Mouse (Mus musculus): ENCODE measurements at regions not wholly inside any gene's neighbourhood (a gene's known extent, or its start where the extent isn't known, plus 50 kb on each side); places are given as distances from the start of the nearest gene placed in this dataset.

GRCm38 (mm10) chr12:44145321-44145720, 64.8 kb downstream of the Dnajb9 start:
- DNase-seq: no peak

GRCm38 (mm10) chr12:44139026-44139425, 71.1 kb downstream of the Dnajb9 start:
- DNase-seq: no peak

- no peak for DNase-seq
Measured at GRCm38 (mm10) chr12:44128874-44129273, 81.3 kb downstream of the Dnajb9 start.

- peak; percentile 2 for DNase-seq
Measured at GRCm38 (mm10) chr12:44105085-44105484, 105.0 kb downstream of the Dnajb9 start.

GRCm38 (mm10) chr12:44099188-44099587, 110.9 kb downstream of the Dnajb9 start:
- no peak for DNase-seq

- DNase-seq: no peak
Measured at GRCm38 (mm10) chr12:44071766-44072165, 138.4 kb downstream of the Dnajb9 start.

GRCm38 (mm10) chr12:44056493-44057163, 153.5 kb downstream of the Dnajb9 start:
- DNase-seq: no peak

GRCm38 (mm10) chr12:44045806-44046205, 164.3 kb downstream of the Dnajb9 start:
- no peak for DNase-seq

GRCm38 (mm10) chr12:44044388-44045105, 165.6 kb downstream of the Dnajb9 start:
- DNase-seq: no peak

DNA sequence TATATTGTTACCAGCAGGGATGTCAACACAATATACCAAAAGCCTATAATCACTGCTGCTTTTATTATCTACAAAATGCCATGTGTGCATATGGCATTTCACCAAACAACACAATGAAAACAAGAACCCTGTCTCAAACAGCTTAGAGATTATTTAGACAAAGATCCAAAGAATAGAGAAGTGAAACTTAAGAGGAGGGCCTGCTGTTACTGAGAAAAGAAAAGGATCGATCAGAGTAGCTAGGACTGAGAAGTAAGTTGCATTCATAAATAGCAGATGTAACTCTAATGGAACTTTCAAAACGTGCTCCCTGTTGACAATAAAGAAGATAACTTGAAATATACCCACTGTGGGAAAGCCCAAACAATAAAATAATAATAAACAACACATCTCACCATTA, 203.3 kb downstream of the Dnajb9 start:
- DNase-seq: no peak

DNA sequence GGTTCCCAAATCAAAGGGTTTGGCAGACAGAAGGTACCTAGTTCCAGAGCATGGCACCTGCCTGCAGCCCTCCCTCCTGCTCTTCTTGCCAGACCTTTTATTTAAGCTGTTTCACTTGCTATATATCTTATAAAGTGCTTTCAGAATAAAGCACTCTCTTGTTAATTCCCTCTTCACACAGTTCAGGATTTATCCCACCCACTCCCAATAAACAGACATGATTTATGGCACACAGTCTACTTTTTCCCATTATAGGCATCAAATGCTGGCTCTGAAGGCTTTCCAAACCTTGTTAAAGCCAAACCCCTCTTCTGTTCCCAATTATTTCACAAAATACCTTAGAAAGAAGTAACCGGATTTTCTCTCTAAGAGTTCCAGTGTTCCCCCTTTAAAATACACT, 226.6 kb downstream of the Dnajb9 start:
- DNase-seq: no peak

DNA sequence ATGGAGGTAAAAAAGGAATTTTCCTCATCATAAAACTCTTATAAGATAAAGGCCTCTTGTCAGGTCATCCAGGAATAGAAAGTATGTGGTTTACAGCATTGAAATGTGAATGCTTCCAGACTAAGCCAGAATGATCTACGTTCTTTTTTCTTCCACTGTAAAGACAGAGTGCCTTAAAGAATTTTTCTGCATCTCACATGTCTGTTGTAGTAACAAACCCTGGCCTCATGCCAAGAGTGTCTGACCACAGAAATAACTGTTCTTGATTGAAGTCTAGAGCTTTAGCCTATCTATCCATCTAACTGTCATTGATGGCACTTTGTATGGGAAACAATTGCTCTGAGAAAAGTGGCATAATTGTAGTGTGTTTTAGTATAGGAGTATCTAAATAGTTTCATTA, 246.2 kb downstream of the Dnajb9 start:
- DNase-seq: no peak

- DNase-seq: no peak
Measured at GRCm38 (mm10) chr12:43962551-43963120, 247.5 kb downstream of the Dnajb9 start.

DNA sequence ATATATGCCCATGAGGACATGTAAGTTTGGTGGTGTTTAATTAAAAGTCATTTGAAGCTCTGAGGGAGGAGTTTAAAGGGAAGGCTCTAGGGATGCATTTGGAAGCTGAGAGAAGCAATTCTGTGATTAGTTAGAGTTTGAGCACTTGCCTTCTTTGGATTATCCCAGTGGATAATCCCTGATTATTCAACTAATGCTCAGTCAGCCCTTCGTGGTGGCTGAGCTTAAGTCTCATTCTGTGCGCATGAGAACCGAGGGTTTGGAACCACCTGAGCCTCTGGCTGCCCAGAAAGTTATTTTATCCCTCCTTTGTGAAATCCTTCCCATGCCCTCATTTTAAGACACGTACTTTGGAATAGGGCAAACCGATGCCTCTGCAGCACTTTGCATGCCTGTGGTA, 285.9 kb downstream of the Dnajb9 start:
- DNase-seq: no peak

DNA sequence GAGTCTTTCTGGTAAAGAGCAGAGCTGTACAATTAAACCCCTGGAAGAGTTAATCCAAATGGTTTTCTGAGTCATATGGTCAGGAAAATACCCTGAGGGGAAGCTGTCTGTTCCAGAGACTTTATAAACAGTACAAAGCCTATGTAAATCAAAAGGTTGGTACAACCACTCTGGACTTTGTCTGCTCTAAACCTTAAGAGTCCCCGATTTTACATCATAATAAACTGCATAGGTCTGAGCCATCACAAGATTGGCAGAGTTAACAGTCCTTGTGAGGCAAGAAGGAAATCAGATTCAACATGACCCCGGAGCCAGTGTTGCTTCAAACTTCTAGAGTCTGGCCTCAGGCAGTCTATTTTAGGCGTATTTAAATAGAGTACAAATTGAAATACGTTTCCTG, 289.7 kb downstream of the Dnajb9 start:
- DNase-seq: no peak

DNA sequence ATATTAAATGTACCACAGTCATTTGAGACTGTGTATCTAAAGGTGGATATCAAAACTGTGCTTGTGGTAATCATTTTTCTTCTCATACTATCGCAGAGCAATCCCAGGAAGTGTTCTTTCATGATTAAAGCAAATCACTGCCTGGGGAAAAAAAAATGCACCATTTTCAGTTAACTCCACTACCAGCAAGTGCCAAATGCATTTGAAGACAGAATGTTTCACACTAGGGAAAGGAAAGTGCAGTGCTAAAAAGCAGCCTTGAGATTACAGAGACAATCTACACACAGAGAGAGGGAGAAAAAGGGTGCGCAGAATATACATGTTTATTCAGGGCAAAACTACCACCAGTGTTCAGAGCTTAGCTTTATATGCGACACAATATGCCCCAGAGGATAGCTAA, 291.0 kb downstream of the Dnajb9 start:
- DNase-seq: no peak

- DNase-seq: no peak
Measured at GRCm38 (mm10) chr12:43916779-43917178, 293.3 kb downstream of the Dnajb9 start.

- DNase-seq: no peak
Measured at GRCm38 (mm10) chr12:43899273-43899672, 310.9 kb downstream of the Dnajb9 start.

- DNase-seq: no peak
Measured at GRCm38 (mm10) chr12:43885596-43885995, 324.5 kb downstream of the Dnajb9 start.

GRCm38 (mm10) chr12:43860479-43860878, 349.6 kb downstream of the Dnajb9 start:
- no peak for DNase-seq

DNA sequence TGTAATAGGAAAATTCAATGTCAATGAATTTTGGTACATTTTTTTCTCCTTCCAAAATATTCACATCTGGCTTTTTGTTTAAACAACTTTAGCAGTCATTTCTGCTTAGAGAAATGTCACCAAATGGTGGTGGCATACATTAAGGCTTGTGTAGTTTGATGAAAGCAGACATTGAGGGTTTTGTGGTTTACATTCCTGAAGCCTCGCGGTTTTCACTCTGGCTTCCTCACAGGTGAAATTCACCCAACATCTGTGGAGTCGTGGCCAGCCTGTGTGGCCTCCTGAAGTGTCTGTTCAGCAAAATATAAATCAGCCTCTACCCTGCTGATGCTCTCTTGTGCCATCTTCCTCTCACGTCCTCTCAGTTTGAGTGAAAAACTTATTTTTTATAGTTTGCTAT, 353.8 kb downstream of the Dnajb9 start:
- no peak for DNase-seq

DNA sequence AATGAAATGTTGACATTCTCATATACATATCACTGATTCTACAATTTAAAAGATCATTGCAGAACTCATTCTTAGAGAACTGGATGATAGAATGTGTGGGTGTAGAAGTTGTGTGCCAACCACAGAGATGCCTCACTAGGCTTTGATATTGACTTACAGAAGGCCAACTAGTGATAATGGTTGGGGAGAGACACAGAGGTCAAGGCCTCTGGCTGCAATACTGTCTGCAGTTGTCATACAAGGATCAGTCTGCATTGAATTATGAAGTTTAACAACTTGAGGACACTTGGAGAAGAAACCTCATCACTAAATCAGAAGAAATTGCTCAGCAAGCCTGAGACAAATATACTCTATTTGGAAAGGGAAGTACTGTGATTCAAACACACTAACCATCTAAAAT, 357.9 kb downstream of the Dnajb9 start:
- DNase-seq: no peak

GRCm38 (mm10) chr12:43851264-43852009, 358.7 kb downstream of the Dnajb9 start:
- no peak for DNase-seq

Data from kidney, postnatal 14 days (tissue).